Mouse (Mus musculus) forebrain, embryonic 13.5 days (tissue): ENCODE measurements around the gene Tas2r119. TPM values are rescaled to one million over a fixed set of nuclear protein-coding genes. Genes with fewer than 3 reads are reported as not detected.

Source experiments
- ATAC-seq: fragments of 200-750 bp; cut with Nextera tagmentation; 2 replicates; pipeline ENCODE4 v1.8.0; 2017
- H3K27ac ChIP-seq: fragments of 300-500 bp; sonication (generic); 2 replicates; pipeline ENCODE4 v1.5.1; 2015; ENCODE audit warnings: inconsistent platforms, mild to moderate bottlenecking, moderate library complexity
- H3K27me3 ChIP-seq: fragments of 300-500 bp; sonication (generic); 2 replicates; pipeline ENCODE4 v1.6.1; 2015; ENCODE audit warnings: mild to moderate bottlenecking, inconsistent platforms
- H3K36me3 ChIP-seq: fragments of 300-500 bp; sonication (generic); 2 replicates; pipeline ENCODE4 v1.6.1; 2015; ENCODE audit warnings: mild to moderate bottlenecking, inconsistent platforms; ENCODE audit not compliant: poor library complexity, severe bottlenecking
- H3K4me1 ChIP-seq: fragments of 300-500 bp; sonication (generic); 2 replicates; pipeline ENCODE4 v1.6.1; 2015; ENCODE audit warnings: inconsistent platforms
- H3K4me2 ChIP-seq: fragments of 300-500 bp; sonication (generic); 2 replicates; pipeline ENCODE4 v1.6.1; 2015; ENCODE audit warnings: inconsistent platforms, mild to moderate bottlenecking, moderate library complexity
- H3K4me3 ChIP-seq: fragments of 300-500 bp; sonication (generic); 2 replicates; pipeline ENCODE4 v1.5.1; 2015; ENCODE audit warnings: mild to moderate bottlenecking, inconsistent platforms
- H3K9ac ChIP-seq: fragments of 300-500 bp; sonication (generic); 2 replicates; pipeline ENCODE4 v1.6.1; 2015; ENCODE audit warnings: mild to moderate bottlenecking, inconsistent platforms
- H3K9me3 ChIP-seq: fragments of 300-500 bp; sonication (generic); replicated peaks from 2 replicates; pipeline ENCODE4 v1.6.1; 2016; ENCODE audit warnings: inconsistent platforms
- WGBS: fragments of 180-500 bp; shearing (Covaris S2); methylation state at CpG from one replicate; pipeline ENCODE4 v1.1.7; 2015; 5-methylcytosine and 5-hydroxymethylcytosine counted together
- polyA plus RNA-seq: library from polyadenylated mRNA; unstranded; fragments of >200 nt; fragmentation: Nextera tagmentation; extraction: Ambion mirVana; gene quantifications from 2 replicates; pipeline ENCODE4 v1.2.1, GENCODE M21; 2015

Tas2r119 gene
- polyA plus RNA-seq, 1 experiment from 2014 or later = not detected

GRCm38 (mm10) chr15:32226888-32227395, 49.9 kb downstream of the Tas2r119 start:
- no peak for ATAC-seq
- H3K9me3 ChIP-seq = no peaks in the 10 kb centered on the region
- 85% methylated on average over 7 of the region's 7 CpGs for WGBS

More at GRCm38 (mm10) chr15:32226888-32227395, 49.9 kb downstream of the Tas2r119 start:
- H3K9ac ChIP-seq = no peak overlapping the region
- no peaks in the 10 kb centered on the region for H3K36me3 ChIP-seq
- H3K4me1 ChIP-seq = no peaks in the 10 kb centered on the region
- no peak overlapping the region for H3K27ac ChIP-seq
- H3K4me2 ChIP-seq = no peak overlapping the region
- no peaks in the 10 kb centered on the region for H3K27me3 ChIP-seq
- H3K4me3 ChIP-seq = no peak overlapping the region

Other genes with a start within 250 kb of the Tas2r119 start
- 15.4 and 19.6 TPM in 2 replicates for gene Sema5a, start 67.5 kb downstream of the Tas2r119 start, polyA plus RNA-seq